Mouse (Mus musculus) G1E (cell line): ENCODE results near the gene Igf2bp3.

Experiments used
- CTCF ChIP-seq: IDR thresholded peaks from 2 replicates; pipeline ENCODE4 v1.5.1; 2012; ENCODE audit warnings: low read depth, low read length, inconsistent platforms, mixed read lengths
- POLR2AphosphoS5 ChIP-seq: IDR thresholded peaks from 2 replicates; pipeline ENCODE4 v1.6.1; 2012; ENCODE audit warnings: low read depth, low read length, inconsistent platforms; ENCODE audit not compliant: insufficient replicate concordance

DNA sequence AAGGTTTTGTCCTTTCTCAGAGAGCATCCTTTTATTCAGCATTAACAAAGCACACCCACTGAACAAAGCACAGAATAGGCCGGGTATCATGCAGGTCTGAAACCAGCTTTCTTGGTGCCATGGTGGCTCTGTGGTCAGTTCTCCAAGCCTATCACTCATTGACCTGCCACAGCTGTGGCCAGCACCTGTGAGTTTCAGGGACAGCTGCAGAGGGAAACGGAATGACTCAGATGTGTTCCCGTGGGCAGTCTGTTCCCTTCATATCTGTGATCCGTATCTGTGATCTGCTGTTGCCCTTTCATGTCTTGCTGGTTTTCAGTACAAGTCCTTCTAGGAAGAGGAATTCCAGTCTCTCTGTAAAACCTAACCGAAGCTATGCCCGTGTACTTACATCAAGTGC is 168.3 kb downstream of the Igf2bp3 start:
- TF ChIP-seq CTCF (no peak), POLR2AphosphoS5 (no peak)
